Mouse (Mus musculus) brain, embryonic 14.5 days (tissue): ENCODE measurements around the gene Ap2a1.

Source experiments
- CTCF ChIP-seq: fragments of 200-500 bp; IDR thresholded peaks from 2 replicates; pipeline ENCODE4 v1.5.1; 2012; ENCODE audit warnings: inconsistent platforms, mild to moderate bottlenecking, moderate library complexity, borderline replicate concordance; ENCODE audit not compliant: insufficient read depth, insufficient read length; ENCODE audit errors: extremely low read depth
- POLR2A ChIP-seq: fragments of 200-500 bp; IDR thresholded peaks from 2 replicates; pipeline ENCODE4 v1.6.1; 2012; ENCODE audit warnings: mild to moderate bottlenecking, inconsistent platforms, borderline replicate concordance; ENCODE audit not compliant: poor library complexity, insufficient read depth, insufficient read length, severe bottlenecking; ENCODE audit errors: extremely low read depth

DNA sequence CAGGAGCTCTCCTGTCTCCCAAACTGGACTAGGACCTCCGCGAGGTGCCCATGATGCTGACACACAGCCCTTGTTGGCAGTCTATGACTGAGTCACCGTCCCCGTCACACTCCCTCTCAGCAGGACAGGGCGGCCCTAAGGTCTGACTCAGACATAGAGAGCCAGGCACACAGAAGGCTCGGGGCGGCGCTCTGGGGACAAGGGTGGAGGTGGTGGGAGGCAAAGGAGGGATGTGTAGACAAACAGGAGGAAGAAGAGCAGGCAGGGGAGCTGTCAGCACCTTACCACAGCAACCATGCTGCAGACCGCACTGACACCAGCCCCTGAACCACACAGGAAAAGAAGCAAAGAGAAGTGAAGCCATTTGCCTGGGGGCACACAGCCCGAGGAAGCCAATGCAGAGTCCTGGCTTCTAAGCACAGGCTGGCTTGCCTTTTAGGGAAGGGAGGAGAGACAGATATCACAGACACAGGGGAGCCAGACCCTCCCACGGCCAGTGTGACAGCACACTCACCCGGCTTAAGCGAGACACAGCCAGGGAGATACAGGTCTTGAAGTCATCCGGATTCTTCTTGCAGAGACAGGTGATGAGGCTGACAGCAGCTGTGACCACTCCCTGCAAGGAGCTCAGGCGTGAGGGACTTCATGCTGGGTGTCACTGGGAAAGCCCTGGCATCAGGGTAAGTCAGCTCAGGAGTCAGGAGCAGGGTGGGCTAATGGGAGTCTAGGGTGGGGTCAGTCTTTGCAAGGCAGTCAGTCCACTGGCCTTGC, 20.4 kb downstream of the Ap2a1 start:
- no peak for TF ChIP-seq CTCF
- no peak for TF ChIP-seq POLR2A
